Mouse (Mus musculus) bone marrow, adult 2 months (tissue): ENCODE results near the gene Syndig1. TPM values are rescaled to one million over a fixed set of nuclear protein-coding genes. Genes with fewer than 3 reads are reported as not detected.

Experiments
- H3K27ac ChIP-seq: fragments of 200-500 bp; 2 replicates; pipeline ENCODE4 v1.5.1; 2012; ENCODE audit warnings: low read depth, mild to moderate bottlenecking, control low read depth, inconsistent platforms, low read length; ENCODE audit not compliant: control insufficient read depth, poor library complexity, insufficient read depth
- H3K4me1 ChIP-seq: fragments of 200-500 bp; 2 replicates; pipeline ENCODE4 v1.6.1; 2011; ENCODE audit warnings: low read length; ENCODE audit not compliant: control insufficient read depth, insufficient read depth
- H3K4me3 ChIP-seq: fragments of 200-500 bp; replicated peaks from 2 replicates; pipeline ENCODE3; 2011; ENCODE audit warnings: mild to moderate bottlenecking, low read depth, low read length, control low read depth; ENCODE audit not compliant: control insufficient read depth
- CTCF ChIP-seq: fragments of 200-500 bp; IDR thresholded peaks from 2 replicates; pipeline ENCODE4 v1.5.1; 2011; ENCODE audit warnings: low read length, control low read depth; ENCODE audit not compliant: control insufficient read depth, insufficient read depth
- POLR2A ChIP-seq: fragments of 200-500 bp; IDR thresholded peaks from 2 replicates; pipeline ENCODE4 v1.6.1; 2011; ENCODE audit warnings: low read depth, mild to moderate bottlenecking, control low read depth, low read length, borderline replicate concordance; ENCODE audit not compliant: control insufficient read depth
- WGBS: fragments of 180-500 bp; shearing (Covaris S2); methylation state at CpG from one replicate; pipeline ENCODE4 v1.1.7; 2018; 5-methylcytosine and 5-hydroxymethylcytosine counted together
- polyA plus RNA-seq: library from polyadenylated mRNA; stranded (reverse); fragments of >200 nt; gene quantifications from 2 replicates; pipeline ENCODE4 v1.2.4, GENCODE M21; 2011; ENCODE audit warnings: low replicate concordance; ENCODE audit not compliant: missing spikeins, insufficient read depth, insufficient read length

Syndig1 gene
- polyA plus RNA-seq, 1 experiment: not detected

GRCm38 (mm10) chr2:149971014-149971413 lies 142.0 kb downstream of the Syndig1 start:
- Histone ChIP-seq H3K27ac (no peak overlapping the region), H3K4me3 (no peak overlapping the region), H3K4me1 (no peaks in the 10 kb centered on the region)
- TF ChIP-seq CTCF: no peak
- TF ChIP-seq POLR2A: no peak
- 77% methylated on average over 4 of the region's 4 CpGs for WGBS

- no peak for TF ChIP-seq POLR2A
- TF ChIP-seq CTCF: no peak
- Histone ChIP-seq H3K27ac (no peak overlapping the region), H3K4me3 (no peak overlapping the region), H3K4me1 (no peaks in the 10 kb centered on the region)
- WGBS: 71% methylated on average over 6 of the region's 6 CpGs
These were observed 144.6 kb downstream of the Syndig1 start for GRCm38 (mm10) chr2:149973583-149973982.

GRCm38 (mm10) chr2:149980419-149980818 lies 151.4 kb downstream of the Syndig1 start:
- WGBS: 70% methylated on average over 1 of the region's 1 CpGs
- H3K27ac ChIP-seq: no peak overlapping the region
- no peaks in the 10 kb centered on the region for H3K4me1 ChIP-seq
- no peak for TF ChIP-seq POLR2A
- TF ChIP-seq CTCF: no peak
- no peak overlapping the region for H3K4me3 ChIP-seq

GRCm38 (mm10) chr2:149982466-149982865 lies 153.5 kb downstream of the Syndig1 start:
- Histone ChIP-seq H3K4me3 (no peak overlapping the region), H3K4me1 (no peaks in the 10 kb centered on the region), H3K27ac (no peak overlapping the region)
- TF ChIP-seq POLR2A: no peak
- no peak for TF ChIP-seq CTCF

- TF ChIP-seq POLR2A (no peak), CTCF (no peak)
- H3K27ac ChIP-seq: no peak overlapping the region
- 47% methylated on average over 1 of the region's 1 CpGs for WGBS
- no peak overlapping the region for H3K4me3 ChIP-seq
- H3K4me1 ChIP-seq: no peaks in the 10 kb centered on the region
These were observed 154.1 kb downstream of the Syndig1 start for GRCm38 (mm10) chr2:149983107-149983506.

GRCm38 (mm10) chr2:149987610-149988009 lies 158.6 kb downstream of the Syndig1 start:
- no peak for TF ChIP-seq CTCF
- TF ChIP-seq POLR2A: no peak
- H3K4me1 ChIP-seq: no peaks in the 10 kb centered on the region
- no peak overlapping the region for H3K4me3 ChIP-seq
- no peak overlapping the region for H3K27ac ChIP-seq

- Histone ChIP-seq H3K4me3 (no peak overlapping the region), H3K4me1 (no peaks in the 10 kb centered on the region), H3K27ac (no peak overlapping the region)
- 57% methylated on average over 2 of the region's 2 CpGs for WGBS
- TF ChIP-seq POLR2A (no peak), CTCF (no peak)
These were observed 162.5 kb downstream of the Syndig1 start for GRCm38 (mm10) chr2:149991506-149991905.

GRCm38 (mm10) chr2:149992921-149993320 lies 163.9 kb downstream of the Syndig1 start:
- WGBS: 85% methylated on average over 4 of the region's 4 CpGs
- H3K27ac ChIP-seq: no peak overlapping the region
- no peak overlapping the region for H3K4me3 ChIP-seq
- no peaks in the 10 kb centered on the region for H3K4me1 ChIP-seq
- TF ChIP-seq CTCF: no peak
- TF ChIP-seq POLR2A: no peak

GRCm38 (mm10) chr2:149996382-149996964 lies 167.5 kb downstream of the Syndig1 start:
- TF ChIP-seq POLR2A: no peak
- no peak overlapping the region for H3K4me3 ChIP-seq
- no peaks in the 10 kb centered on the region for H3K4me1 ChIP-seq
- 76% methylated on average over 5 of the region's 5 CpGs for WGBS
- no peak overlapping the region for H3K27ac ChIP-seq
